Mouse (Mus musculus): ENCODE measurements at regions not wholly inside any gene's neighbourhood (a gene's known extent, or its start where the extent isn't known, plus 50 kb on each side); places are given as distances from the start of the nearest gene placed in this dataset.

DNA sequence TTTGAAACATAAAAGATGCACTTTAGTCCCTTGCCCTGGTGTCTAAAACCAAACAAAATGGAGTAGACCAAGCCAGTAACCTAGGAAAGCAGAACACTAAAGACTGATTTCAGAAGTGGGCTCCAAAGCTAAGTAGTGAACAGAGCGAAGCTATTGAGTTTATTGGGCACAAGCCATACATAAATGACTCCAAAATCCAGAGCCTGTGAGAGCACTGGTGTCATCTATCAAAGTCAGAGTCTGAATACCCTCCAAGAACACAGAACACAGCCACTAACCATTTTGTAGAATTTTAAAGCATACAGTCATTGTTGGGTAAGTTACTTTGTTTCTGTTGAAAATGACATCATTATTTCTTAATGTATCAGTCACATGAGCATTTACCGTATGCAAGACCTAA, 175.0 kb upstream of the Lrig3 start:
- no peak for DNase-seq (ENCODE audit: low read depth)

- DNase-seq (ENCODE audit: low read depth) = no peak
These were observed 171.5 kb upstream of the Lrig3 start for GRCm38 (mm10) chr10:125794504-125794903.

GRCm38 (mm10) chr10:125795323-125795722, 170.6 kb upstream of the Lrig3 start:
- DNase-seq (ENCODE audit: low read depth) = no peak

DNA sequence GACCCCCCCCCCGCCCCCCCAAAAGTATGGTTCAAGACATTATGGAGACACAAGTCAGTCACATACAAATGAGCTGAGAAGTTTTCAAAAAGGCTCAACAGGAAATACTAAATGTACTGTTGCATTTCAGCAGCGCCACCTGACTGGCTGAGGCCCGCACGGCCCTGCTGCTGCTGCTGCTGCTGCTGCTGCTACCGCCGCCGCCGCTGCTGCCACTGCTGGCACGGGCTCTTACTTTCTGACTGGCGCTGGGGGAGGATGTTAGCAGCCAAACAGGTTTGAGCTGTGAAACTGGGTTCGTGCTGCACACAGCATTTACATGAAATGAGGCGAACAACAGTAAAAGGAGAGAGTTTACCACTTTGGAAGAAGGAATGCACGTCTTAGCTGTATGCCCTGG, 167.3 kb upstream of the Lrig3 start:
- DNase-seq (ENCODE audit: low read depth) = no peak

DNA sequence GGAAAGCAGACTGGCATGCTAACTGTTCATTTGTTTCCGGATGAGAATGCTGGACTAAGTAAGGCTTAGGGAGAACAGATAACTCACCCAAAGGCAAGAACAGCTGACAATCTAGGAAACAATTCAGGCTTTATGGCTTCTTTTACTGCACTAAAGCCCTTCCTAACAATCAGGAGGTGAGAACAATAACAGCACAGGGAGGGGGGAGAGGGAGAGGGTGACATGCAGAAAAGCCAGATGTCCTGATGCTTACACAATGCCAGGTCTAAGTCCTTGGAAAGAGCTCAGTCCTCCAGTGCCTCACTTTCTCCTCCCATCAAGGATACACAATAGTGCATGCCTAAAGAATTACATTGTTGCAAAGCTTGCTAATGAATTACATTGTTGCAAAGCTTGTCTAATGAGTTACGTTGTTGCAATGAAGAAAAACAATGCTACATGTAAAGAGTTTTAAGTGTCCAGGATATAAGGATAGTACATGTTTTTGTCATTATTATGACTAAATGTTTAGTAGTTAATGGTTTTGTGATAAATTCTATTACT, 165.3 kb upstream of the Lrig3 start:
- no peak for DNase-seq (ENCODE audit: low read depth)

DNA sequence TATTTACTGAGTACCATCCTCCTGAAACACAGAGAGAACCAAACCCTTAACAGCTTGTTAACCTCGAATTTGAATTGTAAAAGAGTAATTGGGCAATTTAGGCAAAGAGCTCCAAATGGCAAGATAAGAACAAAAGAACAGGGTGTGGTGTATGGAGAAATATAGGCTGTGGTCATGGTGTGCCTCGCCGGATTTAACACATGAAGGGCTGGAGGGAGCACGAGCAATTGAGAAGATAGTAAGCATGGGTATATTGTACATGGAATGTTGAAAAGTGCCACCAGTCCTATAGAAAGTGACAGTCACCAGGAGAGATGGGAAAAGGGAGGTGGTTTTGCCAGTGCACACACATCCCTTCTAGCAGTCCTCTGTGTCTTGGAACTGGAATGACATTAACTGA, 164.5 kb upstream of the Lrig3 start:
- DNase-seq (ENCODE audit: low read depth) = no peak

DNA sequence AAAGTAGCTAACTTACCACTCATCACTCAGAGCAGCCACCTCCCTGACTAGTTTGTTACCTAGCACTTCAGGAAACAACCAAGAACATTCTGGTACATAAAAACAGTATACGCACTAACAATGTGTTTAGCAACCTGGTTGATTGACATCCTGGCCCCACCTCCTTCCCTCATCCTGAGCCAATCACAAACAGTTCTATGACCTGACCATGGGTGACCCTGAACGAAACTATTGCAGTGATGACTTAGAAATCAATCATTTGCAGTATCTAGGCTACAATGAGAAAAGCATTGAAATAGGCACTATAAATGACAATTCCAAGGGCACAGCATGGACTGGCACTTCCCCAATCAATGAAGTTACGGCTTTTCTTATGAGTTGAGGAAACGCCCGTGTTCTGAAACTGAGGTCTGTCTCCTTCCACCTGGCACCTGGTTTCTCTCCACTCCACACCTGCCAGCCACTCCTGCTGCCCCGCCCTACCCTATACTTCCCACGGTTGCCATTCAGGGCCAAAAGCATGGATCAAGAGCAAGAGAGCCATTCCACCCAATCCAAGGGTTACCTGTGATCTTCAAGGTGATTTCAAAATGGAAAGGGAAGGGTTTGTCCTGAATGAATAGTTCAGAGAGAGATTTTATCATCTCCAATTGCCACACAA, 162.9 kb upstream of the Lrig3 start:
- DNase-seq (ENCODE audit: low read depth) = no peak

GRCm38 (mm10) chr10:125809763-125810361, 156.1 kb upstream of the Lrig3 start:
- DNase-seq (ENCODE audit: low read depth) = no peak

DNA sequence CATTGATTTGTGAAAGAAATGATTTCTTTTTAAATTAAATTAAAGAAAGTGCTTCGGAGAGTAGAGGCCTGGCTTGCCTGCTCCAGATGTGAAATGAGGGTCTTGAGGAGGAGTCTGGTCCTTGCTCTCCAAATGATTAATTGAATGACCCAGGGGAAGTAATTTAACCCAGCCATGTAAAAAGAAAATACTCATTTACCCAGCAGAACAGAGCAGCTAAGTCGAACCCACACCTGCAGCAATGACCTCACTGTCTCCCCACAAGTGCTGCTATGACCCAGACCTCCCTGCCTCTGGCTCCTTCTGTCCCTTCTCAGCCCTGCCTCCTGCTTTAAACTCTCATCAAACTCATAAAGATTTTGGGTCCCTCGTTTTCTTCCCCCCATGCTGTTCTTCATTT, 155.4 kb upstream of the Lrig3 start:
- no peak for DNase-seq (ENCODE audit: low read depth)

GRCm38 (mm10) chr10:125814191-125814887, 151.6 kb upstream of the Lrig3 start:
- DNase-seq (ENCODE audit: low read depth) = no peak

- no peak for DNase-seq (ENCODE audit: low read depth)
These were observed 133.8 kb upstream of the Lrig3 start for GRCm38 (mm10) chr10:125832134-125832533.

- no peak for DNase-seq (ENCODE audit: low read depth)
These were observed 133.2 kb upstream of the Lrig3 start for GRCm38 (mm10) chr10:125832764-125833163.

- DNase-seq (ENCODE audit: low read depth) = no peak
These were observed 132.0 kb upstream of the Lrig3 start for GRCm38 (mm10) chr10:125833989-125834388.

- DNase-seq (ENCODE audit: low read depth) = no peak
These were observed 127.0 kb upstream of the Lrig3 start for GRCm38 (mm10) chr10:125838982-125839381.

- no peak for DNase-seq (ENCODE audit: low read depth)
These were observed 126.3 kb upstream of the Lrig3 start for GRCm38 (mm10) chr10:125839621-125840141.

DNA sequence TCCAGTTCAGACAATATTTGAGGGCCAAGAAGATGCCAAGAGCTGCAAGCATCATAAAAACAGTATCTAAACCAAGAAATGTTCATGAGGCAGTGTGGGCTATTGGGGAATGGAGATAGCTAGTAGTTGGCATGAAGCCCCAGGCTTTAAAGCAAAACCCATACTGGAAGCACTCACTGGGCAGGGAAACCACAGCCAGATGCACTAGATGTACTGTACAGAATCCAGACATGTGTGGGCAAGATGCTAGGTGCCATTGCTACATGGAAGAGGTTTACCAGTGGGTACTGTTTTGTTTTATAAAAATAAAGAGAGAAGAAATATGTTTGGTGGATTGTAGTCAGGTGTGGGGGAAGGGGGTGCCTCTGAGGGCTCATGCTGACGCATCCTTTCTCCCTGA, 125.6 kb upstream of the Lrig3 start:
- DNase-seq (ENCODE audit: low read depth) = no peak

DNA sequence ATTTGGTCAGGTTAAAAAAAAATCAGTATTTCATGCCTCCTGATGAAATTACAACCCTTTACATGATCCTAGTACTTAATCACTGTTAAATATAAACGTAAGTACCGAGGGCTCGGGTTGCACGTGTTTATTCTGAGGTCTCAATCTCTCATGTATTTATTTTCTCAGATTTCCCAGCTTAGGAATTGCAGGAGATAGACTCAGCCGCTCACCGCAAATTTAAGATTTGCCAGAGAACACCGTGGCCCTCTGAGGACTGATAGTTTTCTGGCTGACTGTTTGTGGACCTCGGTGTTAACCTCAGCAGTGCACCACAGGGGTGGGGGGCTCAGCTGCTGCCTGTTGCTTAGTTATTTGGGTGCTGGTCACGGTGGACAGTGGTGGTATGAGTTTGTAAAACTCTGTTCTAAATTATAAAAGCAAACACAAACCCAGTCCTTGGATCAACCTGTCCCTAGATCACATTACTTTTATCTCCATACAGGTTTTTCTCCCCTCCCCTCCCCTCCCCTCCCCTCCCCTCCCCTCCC, 121.6 kb upstream of the Lrig3 start:
- no peak for DNase-seq (ENCODE audit: low read depth)

GRCm38 (mm10) chr10:125845014-125845514, 120.9 kb upstream of the Lrig3 start:
- DNase-seq (ENCODE audit: low read depth) = no peak

- no peak for DNase-seq (ENCODE audit: low read depth)
These were observed 115.6 kb upstream of the Lrig3 start for GRCm38 (mm10) chr10:125850370-125850769.

DNA sequence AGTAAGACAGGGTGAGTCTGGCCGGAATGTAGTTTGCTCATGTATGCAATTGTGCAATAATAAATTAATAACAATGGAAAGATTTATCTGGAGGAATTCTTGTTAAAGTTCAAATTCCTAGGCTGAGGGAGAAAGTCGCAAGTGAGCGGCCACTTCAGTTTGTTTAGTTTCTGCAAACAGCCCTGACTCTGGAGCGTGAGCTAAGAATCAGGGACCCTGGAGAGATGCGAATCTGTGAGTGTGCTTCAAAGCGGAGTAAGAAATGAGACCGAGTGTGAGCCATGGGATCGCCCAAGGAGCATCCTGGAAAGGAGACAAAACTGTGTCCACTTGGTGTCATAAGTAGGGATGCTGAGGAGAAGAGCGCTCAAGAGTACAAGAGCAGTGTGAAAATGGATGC, 104.2 kb upstream of the Lrig3 start:
- DNase-seq (ENCODE audit: low read depth) = no peak

GRCm38 (mm10) chr10:125866346-125866745, 99.6 kb upstream of the Lrig3 start:
- no peak for DNase-seq (ENCODE audit: low read depth)

GRCm38 (mm10) chr10:125884563-125884962, 81.4 kb upstream of the Lrig3 start:
- DNase-seq (ENCODE audit: low read depth) = no peak

GRCm38 (mm10) chr10:125885796-125886195, 80.2 kb upstream of the Lrig3 start:
- no peak for DNase-seq (ENCODE audit: low read depth)
